Mouse (Mus musculus) retina, postnatal 7 days (tissue): ENCODE measurements around the gene Gm42372.

Experiments
- DNase-seq: peaks from one replicate; pipeline ENCODE4 v3.0.0-alpha.2; 2012; ENCODE audit warnings: low read depth, low spot score

The Gm42372 gene

GRCm38 (mm10) chr7:17003230-17003960 is 20.5 kb downstream of the Gm42372 start:
- DNase-seq = no peak

GRCm38 (mm10) chr7:17004716-17005115 is 21.8 kb downstream of the Gm42372 start:
- DNase-seq = no peak

- DNase-seq = peak; percentile 45
These were observed 24.4 kb downstream of the Gm42372 start for GRCm38 (mm10) chr7:17007300-17007699.

GRCm38 (mm10) chr7:17009326-17010009 is 26.6 kb downstream of the Gm42372 start:
- no peak for DNase-seq

GRCm38 (mm10) chr7:17010010-17010347 is 27.1 kb downstream of the Gm42372 start:
- no peak for DNase-seq

GRCm38 (mm10) chr7:17011909-17012590 is 29.2 kb downstream of the Gm42372 start:
- no peak for DNase-seq

- DNase-seq = no peak
These were observed 32.5 kb downstream of the Gm42372 start for GRCm38 (mm10) chr7:17015381-17015780.

- no peak for DNase-seq
These were observed 34.1 kb downstream of the Gm42372 start for GRCm38 (mm10) chr7:17017036-17017435.

GRCm38 (mm10) chr7:17017921-17018320 is 35.0 kb downstream of the Gm42372 start:
- no peak for DNase-seq

- no peak for DNase-seq
These were observed 36.7 kb downstream of the Gm42372 start for GRCm38 (mm10) chr7:17019426-17020166.

- DNase-seq = no peak
These were observed 39.3 kb downstream of the Gm42372 start for GRCm38 (mm10) chr7:17022176-17022575.

- DNase-seq = no peak
These were observed 40.8 kb downstream of the Gm42372 start for GRCm38 (mm10) chr7:17023701-17024100.

- no peak for DNase-seq
These were observed 41.3 kb downstream of the Gm42372 start for GRCm38 (mm10) chr7:17024141-17024540.

GRCm38 (mm10) chr7:17024814-17025504 is 42.1 kb downstream of the Gm42372 start:
- DNase-seq = no peak

- DNase-seq = no peak
These were observed 42.6 kb downstream of the Gm42372 start for GRCm38 (mm10) chr7:17025505-17025894.

- no peak for DNase-seq
These were observed 43.2 kb downstream of the Gm42372 start for GRCm38 (mm10) chr7:17025896-17026622.

- DNase-seq = peak; percentile 34
These were observed 44.1 kb downstream of the Gm42372 start for GRCm38 (mm10) chr7:17026710-17027587.

- DNase-seq = peak; percentile 78
These were observed 44.9 kb downstream of the Gm42372 start, which contains the start of gene Ppp5c for GRCm38 (mm10) chr7:17027588-17028343. Gene Ppp5c, minus strand, starts transcription at chr7:17027924.

GRCm38 (mm10) chr7:17028923-17029322 is 46.0 kb downstream of the Gm42372 start:
- DNase-seq = no peak
